Comparison of ENCODE assay signal across 9 mouse cellular contexts in the genomic region with DNA sequence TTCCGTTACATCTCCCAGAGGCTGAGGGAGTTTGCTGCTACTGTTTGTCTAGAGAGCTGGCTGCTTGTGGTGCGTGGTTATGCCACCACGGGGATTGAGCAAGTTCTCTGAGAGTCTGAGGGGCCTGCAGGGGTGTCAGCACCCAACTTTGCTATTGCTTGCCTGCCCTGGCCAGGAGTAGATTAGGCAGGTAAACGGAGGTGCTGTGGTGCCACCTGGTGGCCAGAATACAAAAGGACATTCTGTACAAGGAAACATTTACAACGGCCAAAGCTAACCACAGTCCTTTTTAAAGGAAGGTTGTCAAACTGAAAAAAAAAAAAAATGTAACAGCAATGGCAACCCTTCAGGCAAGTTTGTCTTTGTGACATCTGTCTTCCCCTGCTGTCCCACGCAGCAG.
DNase-seq lines count a peak whose midpoint lies in the region; ATAC-seq and TF ChIP-seq lines count a peak whose summit lies in the region.
"Had no signal": no experiment of that assay in that cellular context is flagged by ENCODE, and none has a peak within 500 bp of the region (broad histone marks: within the 10 kb centered on the region; RNA-seq: fewer than 3 reads in every experiment).

No protein-coding gene starts in this region.

- peak; percentile 86 for DNase-seq in embryonic facial prominence, embryonic 14.5 days (ENCODE audit: low spot score)
- peak; percentile 88 for DNase-seq in heart, embryonic 10.5 days (ENCODE audit: low spot score)
- peak; percentile 76 for DNase-seq in liver, embryonic 11.5 days (ENCODE audit: low spot score)
- peak; percentile 88 to 90 for DNase-seq in natural killer cell, adult 2 months (ENCODE audit: low spot score in 2 of 2)

- peak; percentile 65 for ATAC-seq in embryonic facial prominence, embryonic 14.5 days (ENCODE audit: low read depth)
- peak; percentile 55; the same call in 1 of the 2 replicates for ATAC-seq in kidney, embryonic 15.5 days (replicated peaks; ENCODE audit: low FRiP score)
- ATAC-seq in liver, embryonic 11.5 days (replicated peaks; ENCODE audit: low FRiP score) = peak; percentile 67
- ATAC-seq in stomach, embryonic 14.5 days (ENCODE audit: insufficient number of reproducible peaks, insufficient read depth, low FRiP score, low read depth) = peak; percentile 61; the same call in 1 of the 2 replicates

- H3K79me3 ChIP-seq in C2C12 (ENCODE audit: low read depth) = no peaks in the 10 kb centered on the region

- peak; percentile 47 for TF ChIP-seq CTCF in C2C12 (IDR thresholded peaks at IDR 0.05; ENCODE audit: control insufficient read depth, insufficient read depth, insufficient read length)
- peak; percentile 94 for TF ChIP-seq CTCF in bone marrow, adult 2 months (IDR thresholded peaks at IDR 0.05; ENCODE audit: control insufficient read depth, insufficient read depth, low read length)

- no peaks in the 10 kb centered on the region for H3K36me3 ChIP-seq in C2C12 (ENCODE audit: control insufficient read depth, insufficient read depth)
- no peaks in the 10 kb centered on the region for H3K36me3 ChIP-seq in embryonic facial prominence, embryonic 14.5 days (ENCODE audit: control insufficient read depth, insufficient read depth, low read length)
- H3K36me3 ChIP-seq in heart, embryonic 10.5 days = no peaks in the 10 kb centered on the region
- no peaks in the 10 kb centered on the region for H3K36me3 ChIP-seq in kidney, embryonic 15.5 days
- H3K36me3 ChIP-seq in liver, embryonic 11.5 days (ENCODE audit: control insufficient read depth, insufficient read depth, low read length) = no peaks in the 10 kb centered on the region
- no peaks in the 10 kb centered on the region for H3K36me3 ChIP-seq in stomach, embryonic 14.5 days (ENCODE audit: control insufficient read depth, insufficient read depth, low read length)
- H3K36me3 ChIP-seq: embryonic facial prominence, embryonic 15.5 days had no signal

- H3K4me3 ChIP-seq in C2C12 (ENCODE audit: insufficient read depth, poor library complexity, severe bottlenecking) = no peak overlapping the region
- H3K4me3 ChIP-seq in bone marrow, adult 2 months (replicated peaks; ENCODE audit: control insufficient read depth, low read depth, low read length) = no peak overlapping the region
- H3K4me3 ChIP-seq in embryonic facial prominence, embryonic 14.5 days (ENCODE audit: low read depth, low read length) = no peak overlapping the region
- H3K4me3 ChIP-seq in heart, embryonic 10.5 days = no peak overlapping the region
- no peak overlapping the region for H3K4me3 ChIP-seq in kidney, embryonic 15.5 days (replicated peaks)
- no peak overlapping the region for H3K4me3 ChIP-seq in liver, embryonic 11.5 days (ENCODE audit: low read depth, low read length)
- no peak overlapping the region for H3K4me3 ChIP-seq in stomach, embryonic 14.5 days (ENCODE audit: low read depth, low read length)
- H3K4me3 ChIP-seq: embryonic facial prominence, embryonic 15.5 days had no signal

- WGBS in bone marrow, adult 2 months = 5% methylated on average over 6 of the region's 6 CpGs
- 9% methylated on average over 6 of the region's 6 CpGs for WGBS in embryonic facial prominence, embryonic 14.5 days
- 9% methylated on average over 6 of the region's 6 CpGs for WGBS in heart, embryonic 10.5 days
- WGBS in kidney, embryonic 15.5 days = 13% methylated on average over 6 of the region's 6 CpGs
- 14% methylated on average over 6 of the region's 6 CpGs for WGBS in liver, embryonic 11.5 days
- WGBS in stomach, embryonic 14.5 days = 9% methylated on average over 6 of the region's 6 CpGs

- H3K4me1 ChIP-seq in bone marrow, adult 2 months (ENCODE audit: control insufficient read depth, insufficient read depth, low read length) = peaks cover 4% of the 10 kb centered on the region; the same call in 1 of the 2 replicates
- H3K4me1 ChIP-seq in embryonic facial prominence, embryonic 14.5 days (ENCODE audit: control insufficient read depth, insufficient read depth, low read length) = 0 out of 2 replicates have a peak, but pooled peaks cover 5% of the 10 kb centered on the region
- peaks cover 29% of the 10 kb centered on the region for H3K4me1 ChIP-seq in heart, embryonic 10.5 days
- H3K4me1 ChIP-seq in kidney, embryonic 15.5 days = peaks cover 17% of the 10 kb centered on the region
- H3K4me1 ChIP-seq in liver, embryonic 11.5 days (replicated peaks; ENCODE audit: control insufficient read depth, insufficient read depth, low read length) = peaks cover 17% of the 10 kb centered on the region
- H3K4me1 ChIP-seq in stomach, embryonic 14.5 days (ENCODE audit: control insufficient read depth, insufficient read depth, low read length) = no peaks in the 10 kb centered on the region

- no peaks in the 10 kb centered on the region for H3K27me3 ChIP-seq in C2C12 (ENCODE audit: control insufficient read depth, insufficient read depth, insufficient read length)
- no peaks in the 10 kb centered on the region for H3K27me3 ChIP-seq in embryonic facial prominence, embryonic 14.5 days (replicated peaks; ENCODE audit: control insufficient read depth, insufficient read depth, low read length)
- H3K27me3 ChIP-seq in heart, embryonic 10.5 days (ENCODE audit: insufficient read depth, poor library complexity, severe bottlenecking) = 0 out of 2 replicates have a peak, but pooled peaks cover 7% of the 10 kb centered on the region
- no peaks in the 10 kb centered on the region for H3K27me3 ChIP-seq in kidney, embryonic 15.5 days
- H3K27me3 ChIP-seq in liver, embryonic 11.5 days (replicated peaks; ENCODE audit: control insufficient read depth, insufficient read depth, low read length) = no peaks in the 10 kb centered on the region
- no peaks in the 10 kb centered on the region for H3K27me3 ChIP-seq in stomach, embryonic 14.5 days (ENCODE audit: control insufficient read depth, insufficient read depth, low read length)
- H3K27me3 ChIP-seq: embryonic facial prominence, embryonic 15.5 days had no signal

- no peak overlapping the region for H3ac ChIP-seq in C2C12 (ENCODE audit: control insufficient read depth, insufficient read length, low read depth)

- H3K27ac ChIP-seq in bone marrow, adult 2 months (ENCODE audit: control insufficient read depth, insufficient read depth, low read depth, low read length, poor library complexity) = no peak overlapping the region
- no peak overlapping the region for H3K27ac ChIP-seq in embryonic facial prominence, embryonic 14.5 days (replicated peaks; ENCODE audit: low read depth, low read length)
- no peak overlapping the region for H3K27ac ChIP-seq in heart, embryonic 10.5 days
- no peak overlapping the region for H3K27ac ChIP-seq in kidney, embryonic 15.5 days
- H3K27ac ChIP-seq in liver, embryonic 11.5 days (ENCODE audit: low read depth, low read length) = no peak overlapping the region
- no peak overlapping the region for H3K27ac ChIP-seq in stomach, embryonic 14.5 days (ENCODE audit: low read length)
- H3K27ac ChIP-seq: embryonic facial prominence, embryonic 15.5 days had no signal

- no peaks in the 10 kb centered on the region for H3K79me2 ChIP-seq in C2C12 (ENCODE audit: control insufficient read depth, insufficient read depth)

- no peak overlapping the region for H3K9ac ChIP-seq in embryonic facial prominence, embryonic 14.5 days (ENCODE audit: low read depth, low read length)
- no peak overlapping the region for H3K9ac ChIP-seq in kidney, embryonic 15.5 days
- no peak overlapping the region for H3K9ac ChIP-seq in liver, embryonic 11.5 days (ENCODE audit: low read depth, low read length)
- no peak overlapping the region for H3K9ac ChIP-seq in stomach, embryonic 14.5 days (replicated peaks; ENCODE audit: low read depth, low read length)
- H3K9ac ChIP-seq: embryonic facial prominence, embryonic 15.5 days had no signal

- H3K9me3 ChIP-seq in embryonic facial prominence, embryonic 14.5 days (ENCODE audit: control insufficient read depth, low read length) = no peaks in the 10 kb centered on the region
- no peaks in the 10 kb centered on the region for H3K9me3 ChIP-seq in heart, embryonic 10.5 days
- H3K9me3 ChIP-seq in kidney, embryonic 15.5 days (replicated peaks) = no peaks in the 10 kb centered on the region
- no peaks in the 10 kb centered on the region for H3K9me3 ChIP-seq in liver, embryonic 11.5 days (ENCODE audit: control insufficient read depth, low read length)
- H3K9me3 ChIP-seq in stomach, embryonic 14.5 days (ENCODE audit: control insufficient read depth, low read depth, low read length) = no peaks in the 10 kb centered on the region
- H3K9me3 ChIP-seq: embryonic facial prominence, embryonic 15.5 days had no signal

- TF ChIP-seq POLR2A in bone marrow, adult 2 months (IDR thresholded peaks at IDR 0.05; ENCODE audit: borderline replicate concordance, control insufficient read depth, low read depth, low read length) = no peak

- H3K4me2 ChIP-seq in embryonic facial prominence, embryonic 14.5 days (ENCODE audit: low read depth, low read length) = no peak overlapping the region
- H3K4me2 ChIP-seq in kidney, embryonic 15.5 days = no peak overlapping the region
- no peak overlapping the region for H3K4me2 ChIP-seq in liver, embryonic 11.5 days
- H3K4me2 ChIP-seq in stomach, embryonic 14.5 days (replicated peaks; ENCODE audit: low read depth, low read length) = no peak overlapping the region
- H3K4me2 ChIP-seq: embryonic facial prominence, embryonic 15.5 days had no signal

TF ChIP-seq in C2C12, 6 proteins besides CTCF, POLR2A, EP300 and RAD21:
- no peak for TF ChIP-seq MYOD1 (IDR thresholded peaks at IDR 0.05; ENCODE audit: control insufficient read depth, insufficient read length, low read depth)
- no peak for TF ChIP-seq MYOG (IDR thresholded peaks at IDR 0.05; ENCODE audit: control insufficient read depth, extremely low read depth, insufficient read length)
- no peak for TF ChIP-seq MAX (IDR thresholded peaks at IDR 0.05)
